Mouse (Mus musculus) yolk sac, embryonic 10.5 days (tissue): ENCODE measurements around the gene Primpol.

Experiments
- DNase-seq: peaks from one replicate; pipeline ENCODE4 v3.0.0-alpha.2; 2017; ENCODE audit warnings: low spot score

Gene Primpol

DNA sequence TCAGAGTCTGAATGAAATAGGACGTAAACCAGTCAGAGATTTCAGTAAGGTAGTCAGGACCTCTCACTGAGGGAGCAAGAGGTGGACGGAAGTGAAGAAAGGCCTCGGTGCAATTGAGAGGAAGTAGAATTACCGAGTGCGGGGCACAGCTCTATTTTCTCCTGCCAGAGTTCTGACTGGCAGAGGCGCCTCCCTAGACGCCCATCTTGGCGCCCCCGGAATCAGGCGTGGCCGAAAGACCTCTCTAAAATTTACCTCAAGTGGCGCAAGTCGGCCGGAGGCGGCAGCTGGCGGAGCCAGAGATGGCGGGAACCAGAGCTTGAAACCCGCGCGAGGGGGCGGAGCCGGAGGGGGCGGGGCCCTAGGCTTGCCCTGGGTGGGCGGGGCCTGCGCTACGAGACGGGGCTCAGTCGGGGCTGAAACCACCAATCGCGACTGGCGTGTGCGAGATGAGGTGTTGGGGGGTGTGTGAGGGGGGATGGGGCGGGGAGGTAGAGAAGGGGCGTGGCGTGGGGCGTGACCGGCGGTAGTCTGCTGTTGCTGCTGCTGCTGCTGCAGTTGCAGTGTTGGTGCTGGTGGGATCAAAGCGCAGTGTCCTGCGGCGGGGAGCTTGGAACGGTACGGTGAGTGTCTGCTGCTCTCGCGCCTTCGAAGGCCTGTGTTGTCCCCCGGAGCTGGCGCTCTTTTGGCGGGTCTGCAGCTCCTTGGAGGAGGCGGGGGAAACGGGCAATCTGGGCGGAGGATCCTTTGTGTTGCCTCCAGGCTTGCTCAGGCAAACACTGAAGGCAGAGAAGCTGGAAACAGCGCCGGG is at the start of gene Primpol, which contains the start of gene Casp3:
Primpol (minus strand) TSS at position 334 of the 811 bp plus-strand sequence.
Casp3 (plus strand) TSS at position 413 of the 811 bp plus-strand sequence.
- DNase-seq, result peak; percentile 98

DNA sequence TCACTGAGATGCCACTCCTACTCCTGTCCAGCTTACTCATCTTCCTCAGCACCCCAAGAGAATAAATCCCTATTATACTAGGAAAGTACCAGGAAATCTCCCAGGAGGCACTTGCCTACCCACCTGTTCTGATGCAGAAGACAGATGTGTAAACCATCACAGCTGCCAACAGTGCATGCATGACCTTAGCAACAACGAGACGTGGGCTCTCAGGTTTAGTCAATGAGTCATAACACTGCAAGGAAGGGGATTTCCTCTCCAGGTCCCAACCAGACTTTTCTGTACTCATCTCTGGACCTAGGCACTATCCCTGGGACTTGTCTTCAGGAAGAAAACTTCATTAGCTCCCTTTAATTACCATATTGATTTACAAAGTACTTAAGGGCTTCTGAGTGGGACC is 38.9 kb upstream of the Primpol start:
- DNase-seq, result no peak

DNA sequence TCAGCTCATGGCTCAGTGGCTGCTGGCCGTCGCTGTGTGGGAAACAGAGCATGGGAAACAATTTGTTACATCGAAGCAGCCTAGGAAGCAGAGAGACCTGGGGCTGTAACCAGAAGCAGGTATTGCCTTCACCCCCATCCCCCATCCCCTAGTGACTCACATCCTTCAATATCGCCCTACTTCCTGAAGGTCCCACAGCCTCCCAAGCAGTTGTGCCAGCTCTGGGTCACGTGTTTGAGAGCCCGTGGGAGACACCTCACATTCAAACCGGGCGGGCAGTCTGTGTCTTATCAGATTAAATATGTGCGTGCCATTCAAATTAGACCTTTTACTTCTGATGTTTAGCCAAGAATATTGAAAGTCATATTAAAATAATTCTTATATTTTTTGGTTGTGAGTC is 34.9 kb upstream of the Primpol start:
- DNase-seq, result no peak

DNA sequence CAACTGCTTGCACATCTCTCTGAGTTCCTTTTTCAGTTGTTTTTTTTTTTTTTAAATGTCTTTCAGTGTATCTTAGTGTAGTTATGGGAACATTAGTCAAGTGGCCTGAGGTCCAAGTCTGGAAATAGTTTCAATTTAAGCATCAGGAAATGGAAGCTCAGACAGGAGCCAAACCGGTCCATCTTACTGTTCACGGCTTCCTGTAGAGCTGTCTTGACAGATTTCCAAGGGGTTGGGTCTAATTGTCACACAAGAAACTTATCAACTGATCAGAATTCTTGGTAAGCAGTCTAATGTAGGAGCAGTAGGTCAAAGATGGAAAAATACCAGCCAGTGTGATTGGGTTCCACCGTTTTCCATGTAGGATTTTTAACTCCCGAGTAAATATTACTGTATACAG is 31.4 kb upstream of the Primpol start:
- DNase-seq, result no peak

DNA sequence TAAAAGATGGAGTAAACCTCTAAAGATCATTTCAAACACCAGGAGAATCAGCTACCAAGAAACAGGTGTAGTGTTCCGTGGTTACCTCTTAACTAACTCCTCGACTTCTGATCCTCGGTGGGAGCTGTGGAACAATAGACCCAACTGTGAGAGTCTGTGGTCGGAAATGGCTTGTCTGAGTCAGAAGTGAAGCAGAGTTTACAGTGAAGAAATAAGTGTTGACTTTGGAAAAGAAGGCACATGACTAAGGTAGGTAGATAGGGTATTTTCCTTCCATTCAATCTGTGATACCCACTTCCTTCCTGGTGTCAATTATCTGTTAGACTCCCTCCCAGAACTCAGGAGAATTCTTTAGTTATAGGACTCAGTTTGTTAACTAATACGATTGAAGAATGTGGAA is 24.3 kb upstream of the Primpol start:
- no peak for DNase-seq

DNA sequence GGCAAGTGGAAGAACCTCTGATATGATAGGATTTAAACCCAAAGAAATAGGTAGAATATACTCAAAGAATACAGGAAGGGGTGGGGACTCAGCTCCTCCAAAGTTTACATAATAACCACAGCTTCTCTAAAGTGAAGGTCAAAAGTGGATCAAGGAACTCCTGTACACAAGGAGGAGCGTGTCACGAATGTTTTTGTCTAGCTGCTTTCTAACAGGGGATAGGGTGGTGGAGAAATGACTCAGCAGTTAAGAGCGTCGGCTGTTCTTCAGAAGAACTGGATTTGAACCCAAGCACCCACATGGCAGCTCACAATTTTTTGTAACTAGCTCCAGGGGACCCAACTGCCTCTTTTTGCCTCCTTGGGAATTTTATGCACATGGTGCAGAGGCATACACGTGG is 22.8 kb upstream of the Primpol start:
- DNase-seq, result no peak

DNA sequence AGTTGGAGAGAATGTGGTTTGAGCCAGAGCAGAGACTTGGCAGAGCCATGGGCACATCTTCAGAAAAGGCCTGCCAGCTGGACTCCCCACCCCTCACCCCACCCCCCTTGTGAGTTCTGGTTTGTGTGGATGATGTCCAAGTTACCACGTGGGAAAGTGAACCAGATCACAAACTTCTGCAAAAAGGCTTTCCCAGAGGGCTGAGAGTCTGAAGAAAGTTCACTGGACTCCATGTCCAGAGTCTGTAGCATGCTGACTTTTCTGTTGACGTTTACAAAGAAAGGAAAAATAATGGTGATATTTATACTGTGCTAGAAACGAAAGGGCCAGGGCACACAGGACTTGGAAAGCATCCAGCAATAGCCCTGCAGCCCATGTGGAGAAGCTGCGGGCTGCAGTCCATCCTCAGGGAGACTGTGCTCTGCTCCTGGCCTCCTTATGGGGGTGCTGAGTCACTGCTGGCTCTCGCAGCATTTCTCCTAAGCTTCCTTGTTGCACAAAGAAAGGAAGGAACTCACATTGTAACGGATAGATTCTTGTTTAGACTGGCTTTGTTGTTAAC is 22.1 kb upstream of the Primpol start:
- DNase-seq, result peak; percentile 16

DNA sequence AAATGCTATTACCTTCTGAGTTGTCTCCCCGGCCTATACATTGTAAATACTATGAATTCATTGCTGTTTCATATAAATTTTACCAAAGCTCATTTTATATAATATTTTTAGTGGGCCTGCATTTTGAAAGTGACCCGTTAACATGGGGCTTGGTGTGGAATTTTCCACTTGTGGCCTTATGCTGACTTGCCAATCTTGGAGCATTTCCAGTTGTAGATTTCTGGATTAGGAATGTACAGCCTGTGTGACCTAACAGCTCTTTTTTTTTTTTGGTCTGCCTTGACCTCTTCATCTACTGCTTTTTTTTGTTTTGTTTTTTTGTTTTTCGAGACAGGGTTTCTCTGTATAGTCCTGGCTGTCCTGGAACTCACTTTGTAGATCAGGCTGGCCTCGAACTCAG is 13.9 kb upstream of the Primpol start:
- DNase-seq, result no peak

DNA sequence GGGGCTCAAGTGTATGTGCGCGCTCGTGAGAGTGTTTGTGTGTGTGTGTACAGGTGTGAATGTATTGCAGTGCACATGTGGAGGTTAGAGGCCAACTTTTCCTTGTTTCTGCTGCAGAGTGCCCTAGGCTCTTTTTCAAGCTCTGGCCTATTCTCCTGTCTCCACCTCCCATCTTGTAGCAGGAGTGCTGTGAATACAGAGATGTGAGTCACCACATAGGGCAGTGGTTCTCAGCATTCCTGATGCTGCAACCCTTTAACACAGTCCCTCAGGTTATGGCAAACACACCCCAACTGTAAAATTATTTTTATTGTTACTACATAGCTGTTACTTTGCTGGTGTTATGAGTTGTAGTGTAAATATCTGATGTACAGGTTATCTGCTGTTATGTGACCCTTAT is 13.4 kb upstream of the Primpol start:
- DNase-seq, result no peak

DNA sequence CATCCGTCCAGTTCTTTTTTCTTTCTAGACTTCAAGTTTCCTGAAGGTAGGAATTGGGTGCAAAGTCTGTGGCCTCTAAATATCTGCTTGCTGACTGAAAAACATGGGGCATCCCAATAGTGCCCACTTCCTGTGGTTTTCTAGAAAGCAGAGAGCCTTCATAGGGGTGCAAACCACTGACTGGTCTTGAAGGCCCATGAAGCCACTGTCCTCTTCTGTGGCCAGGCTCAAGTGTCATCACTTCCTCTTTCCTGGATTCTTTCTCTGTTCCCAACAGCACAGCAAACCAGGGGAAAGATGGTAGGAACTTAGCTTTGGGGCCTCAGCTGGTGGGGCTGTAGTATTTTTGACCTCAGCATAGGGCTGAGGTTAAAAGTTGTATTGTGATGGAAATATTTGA is 11.6 kb upstream of the Primpol start:
- no peak for DNase-seq

DNA sequence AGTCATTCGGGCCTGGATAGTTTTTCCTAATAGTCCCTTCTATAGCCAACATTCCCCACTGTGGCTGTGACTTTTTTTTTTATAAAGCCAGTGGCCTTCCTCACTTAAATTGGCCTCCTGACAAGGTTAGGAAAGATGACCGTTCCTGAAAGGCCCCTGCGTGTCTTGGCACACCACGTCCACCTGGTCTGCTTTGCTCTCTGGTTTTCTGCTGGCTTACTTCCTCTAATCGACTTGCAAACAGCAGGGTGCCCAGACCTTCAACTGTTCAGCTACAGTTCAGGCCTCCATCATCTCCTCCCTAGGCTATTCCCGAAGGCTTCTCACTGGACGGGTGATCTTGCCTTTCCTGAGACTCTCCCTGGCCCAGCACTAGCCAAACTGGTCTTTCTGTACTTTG is 10.9 kb upstream of the Primpol start:
- no peak for DNase-seq

DNA sequence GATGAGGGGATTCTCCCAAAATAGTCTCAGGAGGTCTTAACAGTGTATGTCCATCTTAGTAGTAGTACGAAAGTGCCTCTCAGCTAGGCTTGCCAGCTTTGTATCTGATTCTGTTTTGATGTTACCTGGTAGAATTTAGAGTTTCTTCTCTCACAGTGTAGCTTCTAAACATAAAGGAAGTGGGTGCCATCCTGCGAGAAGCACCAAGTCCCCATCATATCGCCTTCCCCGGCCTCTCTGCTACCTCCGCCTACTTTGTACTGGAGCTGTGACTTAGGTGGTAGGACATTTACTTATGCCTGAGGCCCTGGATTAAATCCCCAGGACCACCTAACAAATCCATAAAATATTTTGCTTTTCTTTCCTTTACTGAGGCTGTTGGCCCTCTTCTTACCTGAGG is 9.6 kb upstream of the Primpol start:
- DNase-seq, result no peak

DNA sequence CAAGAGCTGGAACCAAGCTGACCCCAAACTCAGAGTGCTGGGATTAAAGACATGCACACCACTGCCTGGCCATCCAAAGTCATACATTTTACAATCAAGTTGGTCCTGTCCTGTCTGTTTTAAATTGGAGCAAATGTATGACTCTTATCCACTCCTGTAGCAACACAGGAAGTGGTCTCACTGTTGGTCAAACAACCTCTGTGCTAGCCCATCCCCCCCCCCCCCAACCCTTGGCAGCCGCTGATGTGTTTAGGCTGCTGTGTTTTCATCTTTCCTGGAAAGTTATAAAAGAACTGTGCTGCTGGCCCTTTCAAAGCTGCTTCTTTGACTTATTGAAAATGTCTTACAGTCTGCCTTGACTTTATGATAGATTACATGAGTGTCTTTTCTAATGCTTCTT is 8.2 kb upstream of the Primpol start:
- no peak for DNase-seq

DNA sequence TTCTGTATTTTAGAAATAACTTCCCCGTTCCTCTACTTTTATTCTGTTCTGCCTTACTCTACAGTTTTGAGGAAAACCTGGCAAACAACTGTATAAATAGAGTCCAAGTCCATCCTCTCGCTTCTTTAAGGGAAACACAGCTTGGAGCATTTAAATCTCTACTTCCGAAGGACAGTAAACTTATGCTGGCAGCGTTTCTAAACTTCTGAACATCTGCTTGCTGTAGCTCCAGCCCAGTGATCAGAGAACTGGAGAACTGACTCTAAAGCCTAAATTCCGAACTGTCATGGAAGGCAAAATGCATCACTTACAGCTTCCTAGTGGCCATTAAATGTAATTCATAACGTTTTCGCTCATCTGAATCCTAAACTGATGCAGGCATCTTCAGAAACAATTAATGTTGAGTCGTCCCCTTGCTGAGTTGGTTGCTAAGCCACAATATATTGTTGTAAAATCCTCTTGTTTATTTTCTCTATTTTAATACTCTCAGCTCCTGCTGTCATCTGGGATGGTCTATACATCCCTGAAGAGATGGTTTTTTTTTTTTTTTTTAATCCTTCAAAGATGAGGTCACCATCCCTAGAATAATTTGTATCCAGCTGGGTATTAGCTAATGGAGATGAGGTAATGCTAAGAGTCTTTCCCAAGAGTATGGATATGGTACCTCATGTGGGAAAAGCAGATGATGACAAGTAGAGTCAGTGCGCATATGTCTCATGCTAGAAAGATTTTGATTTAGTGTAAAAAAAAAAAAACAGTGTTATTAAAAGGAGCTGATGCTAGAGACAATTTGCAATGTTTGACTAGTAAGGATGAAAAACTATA is 5.6 kb upstream of the Primpol start:
- DNase-seq, result no peak

DNA sequence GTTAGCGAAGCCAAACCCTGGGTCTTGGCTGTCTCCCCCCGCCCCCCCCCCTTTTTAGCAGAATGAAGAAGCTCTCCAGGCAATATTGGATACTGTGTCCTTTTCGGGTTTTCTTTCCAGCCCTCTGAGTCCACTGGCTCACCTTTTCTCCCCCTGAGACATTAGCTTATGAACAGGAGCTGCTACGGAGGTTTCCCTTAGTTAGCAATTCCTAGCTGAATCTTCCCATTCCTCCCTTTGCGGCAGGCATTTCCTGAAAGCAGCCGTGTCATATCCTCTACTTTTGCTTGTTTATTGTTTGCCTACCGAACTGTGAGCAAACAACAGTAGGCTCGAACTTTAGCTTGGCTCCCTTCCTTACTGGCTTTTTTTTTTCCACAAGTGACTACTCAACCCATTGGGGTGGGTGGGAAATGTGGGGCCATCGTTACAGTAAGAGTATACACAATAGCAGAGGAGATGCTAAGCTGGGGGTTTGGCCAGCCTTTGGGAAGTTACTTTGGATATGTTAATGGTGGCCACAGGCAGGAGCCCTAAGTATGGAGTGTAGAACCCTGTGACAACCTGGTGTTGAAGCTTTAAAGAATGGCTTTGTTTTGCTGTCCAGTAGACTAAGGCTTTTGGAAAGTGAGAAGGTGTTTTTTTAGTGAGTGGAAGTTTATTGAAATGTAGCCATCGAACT is 1.8 kb upstream of the Primpol start:
- DNase-seq, result no peak

DNA sequence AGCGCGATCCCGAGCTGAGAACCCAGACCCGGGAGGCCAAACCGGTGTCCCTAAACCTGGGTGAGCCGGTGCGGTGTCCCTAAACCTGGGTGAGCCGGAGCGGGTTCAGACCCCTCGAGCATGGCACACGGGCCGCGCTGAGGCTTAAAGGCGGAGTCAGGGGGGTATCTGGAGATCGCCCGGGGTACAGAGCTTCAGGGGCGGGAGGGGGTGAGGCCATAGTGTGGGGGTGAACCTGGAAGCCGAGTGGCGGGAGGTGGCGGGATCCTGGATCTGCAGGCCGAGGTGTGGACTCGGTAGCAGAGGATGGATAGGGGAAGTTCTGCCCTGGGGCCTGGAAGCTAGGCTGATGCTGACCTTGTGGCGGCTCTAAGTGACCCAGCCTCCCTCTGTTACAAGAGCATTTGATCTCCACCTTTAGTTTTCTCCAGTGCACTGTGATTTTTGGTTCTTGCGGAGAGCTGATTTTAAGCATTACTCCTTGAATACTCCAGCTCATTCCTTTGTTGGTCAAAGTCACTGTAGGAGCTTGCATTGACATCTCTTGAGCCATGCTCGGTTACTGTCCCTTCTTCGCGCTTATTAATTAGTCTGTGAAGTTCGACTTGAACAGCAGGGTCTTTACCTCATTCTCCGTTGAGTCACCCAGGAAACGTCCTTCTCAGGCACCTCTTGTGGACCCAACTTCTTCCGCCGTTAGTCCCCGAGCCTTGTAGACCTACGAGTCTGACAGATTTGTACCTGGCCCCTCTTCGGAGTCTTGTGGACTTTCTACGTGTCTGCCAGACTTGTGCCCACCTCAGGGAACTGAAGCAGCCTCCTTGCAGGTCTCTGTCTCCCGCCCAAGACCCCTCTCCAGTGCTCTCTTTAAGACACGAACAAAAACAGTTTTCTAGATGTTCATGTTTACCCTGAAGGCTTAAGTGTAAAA is 943 bp upstream of the Primpol start:
- DNase-seq, result no peak

DNA sequence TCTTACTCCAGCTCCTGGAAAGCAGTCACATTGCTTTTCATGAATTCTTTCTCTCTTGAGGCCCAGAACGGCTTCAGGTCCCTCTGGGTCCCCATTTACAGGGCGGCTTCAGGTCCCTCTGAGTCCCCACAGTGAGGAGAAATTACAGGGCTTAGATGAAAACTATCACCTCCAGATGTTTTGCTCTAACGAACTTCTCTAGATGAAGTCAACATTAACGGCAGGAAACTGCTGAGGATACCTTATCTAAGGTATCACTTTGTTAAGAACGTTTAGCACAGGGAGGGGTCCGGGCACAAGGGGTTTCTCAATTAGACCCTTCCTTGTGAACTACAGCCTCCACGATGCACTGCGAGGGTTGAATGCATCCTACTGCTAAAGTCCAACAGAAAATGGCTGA is 1.1 kb downstream of the Primpol start:
- no peak for DNase-seq

DNA sequence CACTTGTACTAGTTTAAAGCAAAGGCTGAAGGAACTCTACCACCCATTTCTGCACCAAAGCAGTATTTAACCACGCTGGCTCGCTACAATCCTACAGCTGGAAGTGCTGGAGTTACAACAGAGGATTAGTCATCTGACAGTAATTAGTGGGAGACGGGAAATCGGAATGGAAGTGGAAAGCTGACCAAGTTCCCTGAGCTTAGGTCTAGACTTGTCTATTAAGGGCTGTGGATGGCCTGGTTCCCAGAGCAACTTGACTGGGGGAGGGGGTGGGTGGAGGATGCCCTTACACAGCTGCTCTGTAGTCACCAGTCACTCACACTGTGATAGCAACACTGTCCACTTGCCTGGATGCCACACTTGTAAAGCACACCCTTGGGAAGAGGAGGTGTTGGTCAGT is 3.6 kb downstream of the Primpol start:
- DNase-seq, result no peak

DNA sequence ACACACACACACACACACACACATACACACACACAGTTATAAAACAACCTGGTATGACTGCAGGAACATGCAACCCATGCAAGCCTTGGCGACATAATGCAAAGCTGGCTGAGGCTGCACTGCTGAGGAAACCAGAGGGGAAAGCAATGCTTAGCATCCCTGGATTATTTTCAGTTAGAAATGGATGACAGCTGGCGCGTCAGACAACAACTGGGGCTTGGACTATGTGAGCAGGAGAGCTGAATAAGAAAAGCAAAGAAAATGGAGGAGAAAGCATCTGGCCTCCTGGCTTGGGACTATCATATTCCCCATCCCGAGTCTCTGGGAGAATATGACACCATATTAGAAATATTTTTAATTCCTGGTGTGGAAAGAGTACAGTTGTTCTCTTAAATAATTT is 4.1 kb downstream of the Primpol start:
- DNase-seq, result no peak

DNA sequence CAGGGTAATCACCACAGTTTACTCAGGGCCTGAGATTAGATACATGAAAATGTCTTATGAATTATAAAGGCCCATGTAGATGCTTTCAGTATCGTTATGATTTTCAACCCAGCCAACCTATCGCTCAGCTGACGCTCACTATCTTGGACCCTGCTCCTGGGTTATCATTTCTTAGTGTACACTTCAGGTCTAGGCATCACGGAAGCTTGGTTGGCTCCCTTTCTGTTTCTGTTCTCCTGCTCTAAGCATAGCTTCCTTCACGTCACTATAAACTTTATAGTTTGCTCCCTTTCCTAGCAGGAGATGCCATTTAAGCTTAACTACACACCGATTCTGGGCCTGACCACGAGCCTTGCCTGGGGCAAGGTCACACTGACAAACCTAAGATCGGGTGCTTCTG is 5.5 kb downstream of the Primpol start:
- DNase-seq, result no peak

DNA sequence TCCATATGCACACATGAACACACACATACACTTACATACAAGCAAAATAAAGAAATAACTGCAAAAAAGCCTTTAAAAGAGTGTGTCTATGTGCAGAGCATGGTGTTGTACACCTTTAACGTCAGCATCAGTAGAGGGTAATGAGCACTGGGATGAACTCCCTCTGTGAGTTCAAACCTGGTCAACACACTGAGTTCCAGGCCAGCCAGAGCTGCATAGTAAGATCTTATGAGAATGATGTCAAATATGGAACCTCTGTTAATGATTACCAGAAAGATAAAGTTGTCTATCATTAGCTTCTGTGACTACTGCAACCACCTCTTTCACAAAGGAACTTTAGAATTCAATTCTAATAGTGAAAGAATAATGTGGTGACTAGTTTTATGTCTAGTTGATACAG is 10.1 kb downstream of the Primpol start:
- DNase-seq, result no peak
